Mouse (Mus musculus): Measurements from ENCODE around the gene Colec11. TPM values are rescaled to one million over a fixed set of nuclear protein-coding genes. Genes with fewer than 3 reads are reported as not detected.

Gene Colec11
- polyA plus RNA-seq, 1 experiment from 2014 or later = 0.25 TPM

- DNase-seq (ENCODE audit: low spot score) = no peak
- no peak overlapping the region for H3K27ac ChIP-seq
- no peaks in the 10 kb centered on the region for H3K27me3 ChIP-seq (ENCODE audit: insufficient read depth, poor library complexity, severe bottlenecking)
- H3K9me3 ChIP-seq = no peaks in the 10 kb centered on the region
- H3K4me1 ChIP-seq (replicated peaks) = peaks cover 13% of the 10 kb centered on the region
- no peak overlapping the region for H3K4me3 ChIP-seq
- H3K36me3 ChIP-seq = peaks cover 17% of the 10 kb centered on the region
- 84% methylated on average over 2 of the region's 2 CpGs for whole genome bisulfite sequencing
Observed at GRCm38 (mm10) chr12:28624251-28624650, 1.1 kb upstream of the Colec11 start.

GRCm38 (mm10) chr12:28622641-28623040 is 536 bp downstream of the Colec11 start:
- no peak overlapping the region for H3K27ac ChIP-seq
- H3K36me3 ChIP-seq = peaks cover 3% of the 10 kb centered on the region; the same call in 1 of the 2 replicates
- no peak for DNase-seq (ENCODE audit: low spot score)
- no peak overlapping the region for H3K4me3 ChIP-seq
- peaks cover 13% of the 10 kb centered on the region for H3K4me1 ChIP-seq (replicated peaks)
- H3K9me3 ChIP-seq = no peaks in the 10 kb centered on the region
- H3K27me3 ChIP-seq (ENCODE audit: insufficient read depth, poor library complexity, severe bottlenecking) = no peaks in the 10 kb centered on the region
- 87% methylated on average over 1 of the region's 1 CpGs for WGBS

GRCm38 (mm10) chr12:28622167-28622532 is 1.0 kb downstream of the Colec11 start:
- Histone ChIP-seq H3K4me1 (replicated peaks) (peaks cover 13% of the 10 kb centered on the region), H3K27ac (no peak overlapping the region), H3K4me3 (no peak overlapping the region), H3K27me3 (ENCODE audit: insufficient read depth, poor library complexity, severe bottlenecking) (no peaks in the 10 kb centered on the region), H3K9me3 (no peaks in the 10 kb centered on the region), H3K36me3 (no peaks in the 10 kb centered on the region)
- DNase-seq (ENCODE audit: low spot score) = no peak
- 61% methylated on average over 5 of the region's 5 CpGs for WGBS

- Histone ChIP-seq H3K4me3 (no peak overlapping the region), H3K27me3 (ENCODE audit: insufficient read depth, poor library complexity, severe bottlenecking) (no peaks in the 10 kb centered on the region), H3K4me1 (replicated peaks) (peaks cover 13% of the 10 kb centered on the region), H3K9me3 (no peaks in the 10 kb centered on the region), H3K36me3 (no peaks in the 10 kb centered on the region), H3K27ac (peak overlapping the region; percentile 23; the same call in 1 of the 2 replicates)
- WGBS = 30% methylated on average over 7 of the region's 7 CpGs
- no peak for DNase-seq (ENCODE audit: low spot score)
Observed at GRCm38 (mm10) chr12:28621451-28622166, 1.6 kb downstream of the Colec11 start.

GRCm38 (mm10) chr12:28617297-28617696 is 5.9 kb downstream of the Colec11 start:
- no peak overlapping the region for H3K27ac ChIP-seq
- H3K27me3 ChIP-seq (ENCODE audit: insufficient read depth, poor library complexity, severe bottlenecking) = no peaks in the 10 kb centered on the region
- no peak for DNase-seq (ENCODE audit: low spot score)
- H3K4me1 ChIP-seq (replicated peaks) = peaks cover 16% of the 10 kb centered on the region
- no peak overlapping the region for H3K4me3 ChIP-seq
- H3K36me3 ChIP-seq = no peaks in the 10 kb centered on the region
- 79% methylated on average over 4 of the region's 4 CpGs for WGBS
- no peaks in the 10 kb centered on the region for H3K9me3 ChIP-seq

GRCm38 (mm10) chr12:28614401-28614800 is 8.8 kb downstream of the Colec11 start:
- Histone ChIP-seq H3K9me3 (no peaks in the 10 kb centered on the region), H3K27me3 (ENCODE audit: insufficient read depth, poor library complexity, severe bottlenecking) (no peaks in the 10 kb centered on the region), H3K36me3 (no peaks in the 10 kb centered on the region), H3K4me3 (no peak overlapping the region), H3K27ac (no peak overlapping the region), H3K4me1 (replicated peaks) (0 out of 2 replicates have a peak, but pooled peaks cover 5% of the 10 kb centered on the region)
- DNase-seq (ENCODE audit: low spot score) = no peak
- WGBS = 78% methylated on average over 7 of the region's 7 CpGs

- WGBS = 79% methylated on average over 6 of the region's 6 CpGs
- Histone ChIP-seq H3K27me3 (ENCODE audit: insufficient read depth, poor library complexity, severe bottlenecking) (no peaks in the 10 kb centered on the region), H3K27ac (no peak overlapping the region)
Observed at GRCm38 (mm10) chr12:28612391-28612790, 10.8 kb downstream of the Colec11 start.

GRCm38 (mm10) chr12:28607546-28608305 is 15.5 kb downstream of the Colec11 start:
- no peaks in the 10 kb centered on the region for H3K9me3 ChIP-seq
- 63% methylated on average over 17 of the region's 17 CpGs for WGBS
- 0 out of 2 replicates have a peak overlapping the region, but pooled peaks have one; percentile 29 for H3K27ac ChIP-seq
- H3K27me3 ChIP-seq (ENCODE audit: insufficient read depth, poor library complexity, severe bottlenecking) = no peaks in the 10 kb centered on the region
- DNase-seq (ENCODE audit: low spot score) = no peak
- H3K36me3 ChIP-seq = no peaks in the 10 kb centered on the region
- peaks cover 15% of the 10 kb centered on the region for H3K4me1 ChIP-seq (replicated peaks)
- H3K4me3 ChIP-seq = no peak overlapping the region

More at GRCm38 (mm10) chr12:28612391-28612790, 10.8 kb downstream of the Colec11 start:
- peaks cover 15% of the 10 kb centered on the region for H3K4me1 ChIP-seq (replicated peaks)
- DNase-seq (ENCODE audit: low spot score) = no peak
- no peaks in the 10 kb centered on the region for H3K9me3 ChIP-seq
- no peak overlapping the region for H3K4me3 ChIP-seq
- H3K36me3 ChIP-seq = no peaks in the 10 kb centered on the region

GRCm38 (mm10) chr12:28603494-28603893 is 19.7 kb downstream of the Colec11 start:
- 79% methylated on average over 1 of the region's 1 CpGs for WGBS
- no peak for DNase-seq (ENCODE audit: low spot score)
- Histone ChIP-seq H3K36me3 (no peaks in the 10 kb centered on the region), H3K27ac (no peak overlapping the region), H3K9me3 (no peaks in the 10 kb centered on the region), H3K4me3 (no peak overlapping the region), H3K4me1 (replicated peaks) (peaks cover 32% of the 10 kb centered on the region), H3K27me3 (ENCODE audit: insufficient read depth, poor library complexity, severe bottlenecking) (no peaks in the 10 kb centered on the region)

- Histone ChIP-seq H3K4me3 (no peak overlapping the region), H3K27ac (no peak overlapping the region; the same call in 1 of the 2 replicates), H3K4me1 (replicated peaks) (peaks cover 26% of the 10 kb centered on the region), H3K9me3 (no peaks in the 10 kb centered on the region), H3K36me3 (no peaks in the 10 kb centered on the region), H3K27me3 (ENCODE audit: insufficient read depth, poor library complexity, severe bottlenecking) (no peaks in the 10 kb centered on the region)
- no peak for DNase-seq (ENCODE audit: low spot score)
- WGBS = 35% methylated on average over 4 of the region's 4 CpGs
Observed at GRCm38 (mm10) chr12:28602259-28602658, 20.9 kb downstream of the Colec11 start.

- no peak for DNase-seq (ENCODE audit: low spot score)
- no peaks in the 10 kb centered on the region for H3K27me3 ChIP-seq (ENCODE audit: insufficient read depth, poor library complexity, severe bottlenecking)
- H3K9me3 ChIP-seq = no peaks in the 10 kb centered on the region
- no peak overlapping the region for H3K27ac ChIP-seq
- H3K36me3 ChIP-seq = no peaks in the 10 kb centered on the region
- WGBS = 59% methylated on average over 2 of the region's 2 CpGs
- H3K4me1 ChIP-seq (replicated peaks) = peaks cover 23% of the 10 kb centered on the region
- no peak overlapping the region for H3K4me3 ChIP-seq
Observed at GRCm38 (mm10) chr12:28598526-28598991, 24.6 kb downstream of the Colec11 start.

GRCm38 (mm10) chr12:28598110-28598509 is 25.1 kb downstream of the Colec11 start:
- Histone ChIP-seq H3K4me3 (no peak overlapping the region), H3K9me3 (no peaks in the 10 kb centered on the region), H3K27me3 (ENCODE audit: insufficient read depth, poor library complexity, severe bottlenecking) (no peaks in the 10 kb centered on the region), H3K4me1 (replicated peaks) (peaks cover 23% of the 10 kb centered on the region), H3K27ac (no peak overlapping the region), H3K36me3 (no peaks in the 10 kb centered on the region)
- DNase-seq (ENCODE audit: low spot score) = no peak
- 71% methylated on average over 3 of the region's 3 CpGs for WGBS

- no peak overlapping the region for H3K4me3 ChIP-seq
- H3K9me3 ChIP-seq = no peaks in the 10 kb centered on the region
- 90% methylated on average over 9 of the region's 9 CpGs for WGBS
- no peak for DNase-seq (ENCODE audit: low spot score)
- H3K36me3 ChIP-seq = no peaks in the 10 kb centered on the region
- peaks cover 26% of the 10 kb centered on the region for H3K4me1 ChIP-seq (replicated peaks)
- H3K27me3 ChIP-seq (ENCODE audit: insufficient read depth, poor library complexity, severe bottlenecking) = no peaks in the 10 kb centered on the region
- no peak overlapping the region for H3K27ac ChIP-seq
Observed at GRCm38 (mm10) chr12:28597699-28598098, 25.5 kb downstream of the Colec11 start.
